Mouse (Mus musculus) forebrain, embryonic 10.5 days (tissue): ENCODE data around the gene 1700029J07Rik. TPM values are rescaled to one million over a fixed set of nuclear protein-coding genes. Genes with fewer than 3 reads are reported as not detected.

Experiments
- DNase-seq: peaks from one replicate; pipeline ENCODE4 v3.0.0-alpha.2; 2017; ENCODE audit warnings: low spot score; ENCODE audit errors: extremely low spot score
- H3K27ac ChIP-seq: fragments of 300-500 bp; sonication (generic); 2 replicates; pipeline ENCODE4 v1.5.1; 2016; ENCODE audit warnings: mild to moderate bottlenecking
- H3K27me3 ChIP-seq: fragments of 300-500 bp; sonication (generic); 2 replicates; pipeline ENCODE4 v1.6.1; 2016; ENCODE audit warnings: mild to moderate bottlenecking; ENCODE audit not compliant: poor library complexity, severe bottlenecking
- H3K36me3 ChIP-seq: fragments of 300-500 bp; sonication (generic); replicated peaks from 2 replicates; pipeline ENCODE4 v1.6.1; 2016; ENCODE audit warnings: mild to moderate bottlenecking, moderate library complexity
- H3K4me1 ChIP-seq: fragments of 300-500 bp; sonication (generic); 2 replicates; pipeline ENCODE4 v1.6.1; 2016
- H3K4me3 ChIP-seq: fragments of 300-500 bp; sonication (generic); 2 replicates; pipeline ENCODE4 v1.5.1; 2016; ENCODE audit warnings: mild to moderate bottlenecking, moderate library complexity
- H3K9me3 ChIP-seq: fragments of 300-500 bp; sonication (generic); 2 replicates; pipeline ENCODE4 v1.6.1; 2016; ENCODE audit warnings: mild to moderate bottlenecking, moderate library complexity
- WGBS: fragments of 180-500 bp; shearing (Covaris S2); methylation state at CpG from one replicate; pipeline ENCODE4 v1.1.7; 2016; 5-methylcytosine and 5-hydroxymethylcytosine counted together
- polyA plus RNA-seq: library from polyadenylated mRNA; unstranded; fragments of >200 nt; fragmentation: Nextera tagmentation; extraction: Ambion mirVana; gene quantifications from 2 replicates; pipeline ENCODE4 v1.2.1, GENCODE M21; 2016

1700029J07Rik gene
- polyA plus RNA-seq, 1 experiment from 2014 or later: 4.2 TPM

DNA sequence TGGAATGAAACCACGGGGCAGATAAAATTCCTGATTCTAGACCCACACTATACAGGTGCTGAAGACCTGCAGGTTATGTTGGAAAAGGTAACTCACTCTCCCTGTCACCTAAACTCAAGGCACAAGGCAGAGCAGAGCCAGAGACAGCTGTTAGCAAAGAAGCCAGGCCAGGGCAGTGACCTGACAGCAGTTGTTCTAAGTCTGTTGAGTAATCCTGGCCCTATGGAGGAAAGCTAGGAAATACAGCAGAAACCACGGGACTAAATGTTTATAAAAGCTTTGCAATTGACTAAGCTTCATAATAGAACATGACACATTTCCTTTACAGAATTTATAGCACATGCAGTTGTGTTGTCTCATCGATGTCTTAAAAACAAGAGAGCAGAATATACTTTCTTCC is 20.5 kb upstream of the 1700029J07Rik start:
- H3K27ac ChIP-seq: no peak overlapping the region
- DNase-seq: no peak
- H3K36me3 ChIP-seq: peaks cover 53% of the 10 kb centered on the region
- H3K4me1 ChIP-seq: peaks cover 25% of the 10 kb centered on the region
- no peaks in the 10 kb centered on the region for H3K27me3 ChIP-seq
- no peak overlapping the region for H3K4me3 ChIP-seq
- no peaks in the 10 kb centered on the region for H3K9me3 ChIP-seq
- 93% methylated on average over 3 of the region's 3 CpGs for WGBS

DNA sequence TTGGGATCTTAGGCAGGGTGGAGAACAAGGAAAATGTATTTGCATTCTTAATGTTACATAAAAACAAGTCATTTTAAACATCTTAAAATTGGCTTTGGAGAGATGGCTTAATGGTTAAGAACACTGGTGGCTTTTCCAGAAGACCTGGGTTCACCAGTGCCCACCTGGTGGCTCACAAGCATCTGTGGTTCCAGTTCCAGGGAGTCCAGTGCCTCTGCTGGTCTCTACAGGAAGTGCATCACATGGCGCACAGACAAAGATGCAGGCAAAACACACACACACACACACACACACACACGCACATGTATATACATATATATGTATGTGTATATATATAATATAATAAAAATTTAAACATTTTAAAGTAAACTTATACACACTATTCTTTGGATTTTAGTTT is 19.1 kb upstream of the 1700029J07Rik start:
- 87% methylated on average over 2 of the region's 2 CpGs for whole genome bisulfite sequencing
- no peak for DNase-seq
- peaks cover 57% of the 10 kb centered on the region for H3K36me3 ChIP-seq

DNA sequence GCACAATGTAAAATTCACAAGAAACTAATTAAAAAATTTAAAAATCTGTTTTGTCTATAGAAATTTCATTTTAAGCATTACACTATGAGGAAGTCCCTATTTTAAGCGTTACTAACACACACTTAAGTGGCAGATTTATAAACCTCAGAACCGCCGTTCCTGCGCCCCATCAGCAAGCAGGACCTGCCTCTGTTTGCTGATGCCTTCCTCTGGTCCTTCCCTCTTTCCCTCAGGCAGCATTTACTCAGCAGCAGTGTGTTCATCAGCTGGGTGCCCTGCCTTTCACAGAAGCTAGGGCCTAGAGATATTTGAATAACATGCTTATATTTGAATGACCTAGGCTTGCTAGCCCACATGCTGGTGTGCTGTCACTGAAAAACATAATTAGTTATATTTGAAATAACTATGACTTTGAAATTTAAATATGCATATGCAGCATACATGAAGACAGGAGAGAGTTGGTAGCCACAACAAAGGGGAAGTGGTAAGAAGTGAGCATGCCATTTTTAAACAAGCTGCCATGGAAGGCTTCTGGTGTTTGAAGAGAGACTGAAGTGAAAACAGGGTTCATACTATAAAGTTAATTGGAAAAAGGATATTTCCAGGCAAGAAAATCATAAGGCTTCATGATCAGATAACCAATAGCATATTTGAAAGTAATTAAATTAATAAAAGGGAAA is 15.7 kb upstream of the 1700029J07Rik start:
- H3K27me3 ChIP-seq: no peaks in the 10 kb centered on the region
- H3K9me3 ChIP-seq: no peaks in the 10 kb centered on the region
- peaks cover 54% of the 10 kb centered on the region for H3K36me3 ChIP-seq
- 95% methylated on average over 4 of the region's 4 CpGs for WGBS
- no peak overlapping the region for H3K4me3 ChIP-seq
- H3K4me1 ChIP-seq: no peaks in the 10 kb centered on the region
- DNase-seq: no peak
- no peak overlapping the region for H3K27ac ChIP-seq

More for the DNA sequence above, 19.1 kb upstream of the 1700029J07Rik start:
- H3K4me1 ChIP-seq: peaks cover 10% of the 10 kb centered on the region
- no peaks in the 10 kb centered on the region for H3K9me3 ChIP-seq
- H3K27me3 ChIP-seq: no peaks in the 10 kb centered on the region
- no peak overlapping the region for H3K27ac ChIP-seq
- H3K4me3 ChIP-seq: no peak overlapping the region

DNA sequence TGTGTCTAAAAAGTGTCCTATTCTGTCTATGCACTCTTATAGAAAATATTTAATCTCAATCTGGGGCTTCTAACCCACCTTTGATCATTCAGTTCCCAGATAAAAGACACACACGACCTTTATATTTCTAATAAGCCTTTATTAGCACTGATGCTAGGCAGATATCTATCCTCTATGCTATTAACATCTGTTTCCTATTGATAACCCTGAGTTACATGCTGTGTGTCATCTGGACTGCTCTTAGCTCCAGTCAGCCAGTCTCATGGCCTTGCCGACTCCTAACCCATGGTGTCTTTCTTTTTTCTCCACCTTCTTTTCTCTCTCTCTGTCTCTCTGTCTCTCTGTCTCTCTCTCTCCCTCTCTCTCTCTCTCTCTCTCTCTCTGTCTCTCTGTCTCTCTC is 13.1 kb upstream of the 1700029J07Rik start:
- 73% methylated on average over 2 of the region's 2 CpGs for WGBS
- Histone ChIP-seq H3K27me3 (no peaks in the 10 kb centered on the region), H3K4me1 (no peaks in the 10 kb centered on the region), H3K4me3 (no peak overlapping the region), H3K9me3 (no peaks in the 10 kb centered on the region), H3K36me3 (peaks cover 54% of the 10 kb centered on the region), H3K27ac (no peak overlapping the region)
- no peak for DNase-seq

DNA sequence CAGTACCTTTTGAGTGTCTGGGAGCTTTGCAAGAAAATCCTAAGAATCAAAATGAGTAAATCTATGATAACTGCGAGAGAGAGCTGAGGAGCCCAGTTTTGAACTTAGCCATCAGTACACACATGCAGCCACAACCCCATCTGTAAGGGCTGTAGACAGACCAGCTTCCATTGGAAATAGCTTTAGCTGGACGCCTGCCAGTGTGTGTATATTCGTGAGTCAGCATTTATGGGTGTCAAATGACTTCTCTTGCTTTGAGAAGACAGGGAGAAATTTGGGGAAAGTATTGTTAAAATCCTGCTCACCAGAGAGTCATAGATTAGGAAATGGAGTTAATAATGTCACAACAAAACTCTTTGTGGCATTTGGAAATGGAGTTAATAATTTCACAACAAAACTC is 11.6 kb upstream of the 1700029J07Rik start:
- Histone ChIP-seq H3K4me3 (no peak overlapping the region), H3K4me1 (no peaks in the 10 kb centered on the region), H3K27me3 (no peaks in the 10 kb centered on the region), H3K9me3 (no peaks in the 10 kb centered on the region), H3K36me3 (peaks cover 60% of the 10 kb centered on the region), H3K27ac (no peak overlapping the region)
- DNase-seq: no peak
- 92% methylated on average over 3 of the region's 3 CpGs for WGBS

DNA sequence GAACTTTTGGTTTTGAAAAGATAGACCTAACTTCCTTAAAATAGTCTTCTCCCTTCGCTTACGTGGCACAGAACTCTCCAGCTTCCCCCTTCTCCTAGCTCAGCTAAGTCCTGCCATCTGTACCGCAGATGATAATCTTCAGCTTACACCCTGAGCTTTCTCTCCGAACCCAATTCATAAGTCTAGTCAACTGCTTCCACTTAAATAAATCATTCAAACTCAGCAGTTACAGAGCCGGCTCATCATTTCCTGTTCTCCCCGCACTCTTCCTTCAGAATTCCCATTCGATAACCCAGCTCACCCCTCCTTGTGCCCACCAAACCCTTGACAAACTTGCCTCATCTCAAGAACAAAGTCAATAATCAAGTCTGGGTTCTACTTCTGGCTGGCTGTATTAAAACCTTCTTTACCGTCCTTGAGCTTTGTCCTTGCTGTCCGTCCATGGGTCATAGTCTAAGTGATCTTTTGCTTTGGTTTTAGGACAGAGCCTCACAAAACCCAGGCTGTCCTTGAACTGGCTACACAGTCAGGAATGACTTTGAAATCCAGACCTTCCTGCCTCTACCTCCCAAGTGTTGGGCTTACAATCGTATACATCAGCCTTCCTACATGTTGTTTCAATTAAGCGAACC is 901 bp upstream of the 1700029J07Rik start:
- DNase-seq: no peak
- 73% methylated on average over 11 of the region's 11 CpGs for WGBS
- H3K9me3 ChIP-seq: peaks cover 8% of the 10 kb centered on the region
- no peaks in the 10 kb centered on the region for H3K27me3 ChIP-seq
- H3K36me3 ChIP-seq: peaks cover 31% of the 10 kb centered on the region
- peak overlapping the region; percentile 66 for H3K4me3 ChIP-seq
- H3K4me1 ChIP-seq: peaks cover 18% of the 10 kb centered on the region
- H3K27ac ChIP-seq: peak overlapping the region; percentile 91

DNA sequence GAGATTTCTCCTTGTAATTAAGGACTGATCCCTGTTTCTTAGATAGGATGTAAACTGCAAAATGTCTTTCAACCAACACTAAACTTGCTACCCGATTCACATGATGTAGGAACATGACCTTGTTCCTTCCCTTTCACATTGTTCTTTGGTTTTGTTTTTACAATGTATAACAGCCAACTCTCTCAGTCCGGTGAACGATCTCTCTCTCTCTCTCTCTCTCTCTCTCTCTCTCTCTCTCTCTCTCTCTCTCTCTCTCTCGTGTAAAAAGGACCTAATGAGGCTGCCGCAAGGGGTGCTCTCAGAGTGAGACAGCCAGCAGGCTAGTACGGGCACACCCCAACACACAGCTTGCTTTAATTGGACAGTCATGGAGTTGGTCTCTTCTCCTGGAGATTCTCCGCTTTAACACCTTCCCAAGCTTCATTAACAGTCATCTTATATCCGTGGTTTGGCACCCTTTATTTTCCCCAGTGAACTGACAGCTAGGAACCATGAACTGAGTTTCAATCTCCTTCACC is 1.0 kb downstream of the 1700029J07Rik start:
- Histone ChIP-seq H3K4me1 (peaks cover 18% of the 10 kb centered on the region), H3K4me3 (peak overlapping the region; percentile 66), H3K27ac (peak overlapping the region; percentile 91), H3K27me3 (no peaks in the 10 kb centered on the region), H3K36me3 (peaks cover 23% of the 10 kb centered on the region), H3K9me3 (peaks cover 12% of the 10 kb centered on the region)
- peak; percentile 24 for DNase-seq
- 72% methylated on average over 8 of the region's 8 CpGs for WGBS

DNA sequence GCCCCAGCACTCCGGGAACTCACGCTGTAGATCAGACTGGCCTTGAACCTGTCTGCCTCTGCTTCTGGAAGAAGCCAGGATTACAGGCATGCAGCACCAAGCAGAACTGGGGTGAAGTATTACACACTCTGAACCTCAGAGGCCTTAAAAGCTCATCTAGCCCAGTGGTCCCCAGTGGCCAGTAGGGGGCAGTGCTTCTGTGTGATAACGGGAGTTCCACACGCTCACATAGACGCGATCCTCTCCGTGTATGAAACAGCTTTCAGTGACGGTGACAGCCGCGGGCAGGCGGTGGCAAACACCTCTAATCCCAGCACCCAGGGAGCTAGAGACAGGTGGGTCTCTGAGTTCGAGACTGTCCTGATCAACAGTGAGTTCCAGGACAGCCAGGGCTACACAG is 4.2 kb downstream of the 1700029J07Rik start:
- Histone ChIP-seq H3K27me3 (no peaks in the 10 kb centered on the region), H3K36me3 (peaks cover 12% of the 10 kb centered on the region), H3K4me1 (peaks cover 12% of the 10 kb centered on the region), H3K27ac (no peak overlapping the region), H3K4me3 (no peak overlapping the region), H3K9me3 (peaks cover 6% of the 10 kb centered on the region)
- no peak for DNase-seq
- 94% methylated on average over 12 of the region's 12 CpGs for WGBS

DNA sequence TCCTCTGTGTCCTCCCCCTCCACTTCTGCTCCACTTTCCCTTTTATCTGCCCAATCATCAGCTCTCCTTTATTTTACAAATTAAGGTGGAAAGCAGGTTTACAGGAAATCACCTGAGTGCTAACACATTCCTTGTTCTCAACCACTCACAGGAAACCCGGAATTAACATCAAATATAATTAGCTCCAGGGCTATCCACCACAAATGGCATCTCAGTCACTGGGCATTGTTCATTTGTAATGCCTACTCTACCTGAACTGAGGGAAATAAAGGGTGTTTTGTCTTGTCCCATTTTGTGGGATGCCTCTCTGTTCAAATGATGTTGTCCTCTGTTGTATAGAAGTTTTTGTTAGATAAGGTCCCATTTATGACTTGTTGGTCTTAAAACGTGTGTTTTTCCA is 24.4 kb downstream of the 1700029J07Rik start:
- no peak overlapping the region for H3K27ac ChIP-seq
- peaks cover 6% of the 10 kb centered on the region; the same call in 1 of the 2 replicates for H3K4me1 ChIP-seq
- no peaks in the 10 kb centered on the region for H3K36me3 ChIP-seq
- H3K9me3 ChIP-seq: no peaks in the 10 kb centered on the region
- 42% methylated on average over 2 of the region's 2 CpGs for WGBS
- H3K4me3 ChIP-seq: no peak overlapping the region
- DNase-seq: no peak
- no peaks in the 10 kb centered on the region for H3K27me3 ChIP-seq

DNA sequence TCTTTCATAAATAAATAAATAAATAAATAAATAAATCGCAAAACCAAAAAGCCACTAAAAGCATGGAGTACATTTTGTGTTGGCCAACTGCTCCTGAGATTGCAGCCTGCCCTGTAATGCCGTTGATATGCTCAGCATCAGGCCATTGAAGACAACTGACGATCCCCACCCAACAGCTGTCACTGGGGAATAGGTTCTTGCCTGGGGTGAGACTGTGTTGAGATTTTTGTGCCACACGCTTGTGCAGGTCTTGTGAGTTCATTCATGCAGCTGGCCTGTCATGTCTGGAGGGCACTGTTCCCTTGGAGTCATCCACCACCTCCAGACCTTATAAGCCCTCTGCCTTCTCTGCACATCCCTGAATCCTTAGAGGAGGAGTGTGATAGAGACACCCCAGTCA is 28.8 kb downstream of the 1700029J07Rik start:
- Histone ChIP-seq H3K4me3 (no peak overlapping the region), H3K9me3 (no peaks in the 10 kb centered on the region), H3K4me1 (peaks cover 6% of the 10 kb centered on the region; the same call in 1 of the 2 replicates), H3K36me3 (no peaks in the 10 kb centered on the region), H3K27ac (no peak overlapping the region), H3K27me3 (no peaks in the 10 kb centered on the region)
- DNase-seq: no peak
- 93% methylated on average over 4 of the region's 4 CpGs for WGBS

DNA sequence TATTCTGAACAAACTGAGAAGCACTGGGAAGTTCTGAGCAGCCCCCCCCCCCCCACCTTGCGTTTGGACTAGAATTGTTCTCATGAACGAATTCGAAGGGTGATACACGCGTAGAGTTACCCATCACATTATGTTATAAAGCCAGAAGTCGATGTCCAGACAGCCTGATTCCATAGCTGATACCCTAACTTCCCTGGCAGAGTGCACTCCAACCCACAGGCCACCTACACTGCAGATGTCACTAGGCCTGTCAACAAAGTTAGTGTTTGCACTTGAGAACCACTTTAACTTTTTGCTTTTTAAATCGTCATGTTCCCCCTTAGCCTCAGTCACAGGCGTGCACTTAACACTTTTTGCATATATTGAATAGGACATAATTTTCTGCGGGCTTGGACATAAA is 38.1 kb downstream of the 1700029J07Rik start:
- Histone ChIP-seq H3K9me3 (no peaks in the 10 kb centered on the region), H3K4me1 (peaks cover 4% of the 10 kb centered on the region; the same call in 1 of the 2 replicates), H3K4me3 (no peak overlapping the region), H3K27ac (no peak overlapping the region), H3K36me3 (no peaks in the 10 kb centered on the region), H3K27me3 (peaks cover 7% of the 10 kb centered on the region; the same call in 1 of the 2 replicates)
- 91% methylated on average over 9 of the region's 9 CpGs for WGBS
- DNase-seq: no peak

DNA sequence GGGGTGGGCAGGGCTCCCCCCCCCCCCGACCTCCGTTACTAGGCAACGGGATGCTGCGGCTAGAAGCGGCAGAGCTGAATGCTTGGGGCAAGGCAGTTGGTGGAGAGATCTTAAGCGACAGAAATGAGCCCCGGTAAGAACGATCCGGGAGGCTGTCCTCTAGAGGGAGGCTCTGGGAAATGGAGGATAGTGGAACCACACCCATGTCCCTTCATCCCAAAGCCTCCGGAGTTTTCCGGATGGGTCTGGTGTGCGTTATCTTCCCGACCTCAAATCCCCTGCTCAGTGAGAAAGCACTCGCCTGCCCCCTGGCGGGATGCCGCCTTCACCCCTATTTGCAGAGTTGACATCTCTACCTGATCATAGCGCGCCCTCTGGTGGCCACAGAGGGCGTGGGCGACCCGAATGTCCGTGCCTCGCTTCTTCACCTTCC is 40.5 kb downstream of the 1700029J07Rik start, which contains the start of gene Ccdc110:
Gene Ccdc110, plus strand, starts transcription at position 38 of the 433 bp plus-strand sequence.
- 3% methylated on average over 23 of the region's 23 CpGs for WGBS

DNA sequence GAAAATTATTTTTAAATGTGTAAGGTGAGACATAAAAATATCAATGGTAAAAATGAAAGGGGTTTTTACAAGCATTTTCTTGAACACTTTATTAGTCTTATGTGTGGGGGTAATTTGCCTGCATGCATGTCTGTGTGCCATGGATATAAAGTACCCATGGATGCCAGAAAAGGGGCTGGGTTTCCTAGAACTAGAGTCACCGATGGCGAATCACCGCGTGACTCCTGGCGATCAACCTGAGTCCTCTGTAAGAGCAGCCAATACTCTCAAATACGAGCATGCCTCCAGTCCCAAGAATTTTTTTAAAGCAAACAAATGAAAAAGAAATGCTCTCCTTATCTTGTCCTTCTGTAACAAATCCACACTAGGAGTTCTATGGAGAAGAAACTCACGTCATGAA is 52.9 kb downstream of the 1700029J07Rik start:
- Histone ChIP-seq H3K9me3 (no peaks in the 10 kb centered on the region), H3K36me3 (no peaks in the 10 kb centered on the region), H3K27me3 (no peaks in the 10 kb centered on the region), H3K4me3 (no peak overlapping the region), H3K4me1 (no peaks in the 10 kb centered on the region; the same call in 1 of the 2 replicates), H3K27ac (no peak overlapping the region)
- WGBS: 95% methylated on average over 7 of the region's 7 CpGs
- no peak for DNase-seq

More for the DNA sequence above, 40.5 kb downstream of the 1700029J07Rik start, which contains the start of gene Ccdc110:
- Histone ChIP-seq H3K9me3 (peaks cover 11% of the 10 kb centered on the region), H3K4me3 (peak within 1 kb of the TSS; percentile 51), H3K27ac (no peak within 1 kb of the TSS), H3K36me3 (no peaks in the 10 kb centered on the region), H3K27me3 (peaks cover 7% of the 10 kb centered on the region; the same call in 1 of the 2 replicates), H3K4me1 (peaks cover 4% of the 10 kb centered on the region; the same call in 1 of the 2 replicates)
- DNase-seq: peak; percentile 92
